Mouse (Mus musculus): Measurements from ENCODE around the gene Lhpp. TPM values are rescaled to one million over a fixed set of nuclear protein-coding genes. Genes with fewer than 3 reads are reported as not detected.
A peak's percentile ranks its signal among the peaks of the same experiment; 100 is the strongest.
"Not testable (repeated sequence)": the region's sequence is repeated elsewhere in the genome, so short reads cannot be mapped to it uniquely, and the experiment has no call there.

Gene Lhpp
- polyA plus RNA-seq, 1 experiment from 2014 or later = 35.9 TPM

DNA sequence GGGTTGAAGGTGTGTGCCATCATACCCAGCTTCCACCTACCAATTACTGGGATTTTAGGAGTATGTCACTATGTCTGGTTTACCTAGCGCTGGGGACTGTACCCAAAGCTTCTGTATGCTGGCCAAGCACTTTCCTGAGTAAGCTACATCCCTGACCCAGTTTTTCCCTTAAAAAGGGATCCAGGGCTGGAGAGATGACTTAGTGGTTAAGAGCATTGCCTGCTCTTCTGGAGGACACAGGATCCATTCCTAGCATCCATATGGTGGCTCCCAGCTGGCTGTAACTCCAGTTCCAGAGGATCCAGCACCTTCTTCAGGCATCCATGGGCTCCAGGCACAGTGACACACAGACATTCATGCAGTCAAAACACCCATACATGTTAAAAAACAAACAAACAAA is 36.1 kb downstream of the Lhpp start:
- no peak overlapping the region for H3K27ac ChIP-seq (replicated peaks; ENCODE audit: low read depth, low read length)
- H3K4me3 ChIP-seq (replicated peaks; ENCODE audit: low read depth, low read length) = no peak overlapping the region
- H3K4me1 ChIP-seq (ENCODE audit: control insufficient read depth, insufficient read depth, low read length) = no peaks in the 10 kb centered on the region
- H3K4me2 ChIP-seq (ENCODE audit: low read length) = no peak overlapping the region
- DNase-seq (no peak), ATAC-seq (ENCODE audit: low FRiP score, low TSS enrichment) (no peak)
- peaks cover 2% of the 10 kb centered on the region; the same call in 1 of the 2 replicates for H3K36me3 ChIP-seq (ENCODE audit: control insufficient read depth, insufficient read depth, low read length)
- 100% methylated on average over 1 of the region's 1 CpGs for WGBS
- H3K9me3 ChIP-seq (ENCODE audit: control insufficient read depth, low read length) = no peaks in the 10 kb centered on the region
- no peaks in the 10 kb centered on the region for H3K27me3 ChIP-seq (ENCODE audit: control insufficient read depth, insufficient read depth, low read length)
- H3K9ac ChIP-seq (replicated peaks; ENCODE audit: low read length) = no peak overlapping the region

DNA sequence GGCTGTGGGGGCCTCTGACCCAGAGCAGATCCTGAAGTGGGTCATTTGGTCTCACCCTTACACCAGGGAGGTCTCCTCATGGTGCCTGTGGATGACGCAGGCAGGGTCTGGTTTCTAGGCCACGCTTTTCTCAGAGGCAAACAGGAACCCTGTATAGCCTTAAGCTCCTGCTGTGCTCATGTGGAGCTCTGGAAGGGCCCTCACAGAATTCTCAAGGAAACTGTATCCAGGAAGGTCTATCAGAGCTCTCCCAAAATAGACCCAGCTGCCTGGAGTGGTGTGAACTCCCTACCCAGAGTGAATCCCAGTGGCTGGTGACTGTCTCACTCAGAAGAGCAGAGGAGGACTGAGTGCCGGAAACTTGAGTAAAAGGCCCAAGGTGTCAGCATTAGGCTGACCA is 44.0 kb downstream of the Lhpp start:
- H3K4me2 ChIP-seq (ENCODE audit: low read length) = no peak overlapping the region
- H3K36me3 ChIP-seq (ENCODE audit: control insufficient read depth, insufficient read depth, low read length) = no peaks in the 10 kb centered on the region
- H3K9ac ChIP-seq (replicated peaks; ENCODE audit: low read length) = no peak overlapping the region
- H3K4me1 ChIP-seq (ENCODE audit: control insufficient read depth, insufficient read depth, low read length) = no peaks in the 10 kb centered on the region; the same call in 1 of the 2 replicates
- H3K9me3 ChIP-seq (ENCODE audit: control insufficient read depth, low read length) = no peaks in the 10 kb centered on the region
- H3K4me3 ChIP-seq (replicated peaks; ENCODE audit: low read depth, low read length) = no peak overlapping the region
- 83% methylated on average over 3 of the region's 3 CpGs for WGBS
- H3K27ac ChIP-seq (replicated peaks; ENCODE audit: low read depth, low read length) = no peak overlapping the region
- H3K27me3 ChIP-seq (ENCODE audit: control insufficient read depth, insufficient read depth, low read length) = no peaks in the 10 kb centered on the region
- no peak for ATAC-seq (ENCODE audit: low FRiP score, low TSS enrichment)
- DNase-seq = no peak

DNA sequence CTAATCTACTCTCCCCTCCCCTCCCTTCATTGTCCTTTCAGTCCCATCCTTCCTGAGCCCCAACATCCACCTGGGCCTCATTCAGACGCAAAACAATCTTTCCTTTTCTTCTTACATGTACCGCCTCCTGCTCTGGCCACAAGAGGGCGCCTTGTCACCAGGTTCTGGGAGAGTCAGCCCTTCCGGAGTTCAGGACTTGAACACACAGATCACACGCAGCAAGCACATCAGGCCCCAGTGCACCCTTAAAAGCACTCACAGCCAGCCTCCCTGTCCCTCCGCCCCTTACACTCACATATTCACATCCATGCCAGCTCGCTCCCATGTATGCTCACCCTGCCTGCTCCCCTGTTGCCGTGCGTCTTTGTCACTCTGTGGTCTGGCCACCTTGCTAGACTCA is 45.6 kb downstream of the Lhpp start:
- WGBS = 16% methylated on average over 9 of the region's 9 CpGs
- Histone ChIP-seq H3K27me3 (ENCODE audit: control insufficient read depth, insufficient read depth, low read length) (no peaks in the 10 kb centered on the region), H3K4me1 (ENCODE audit: control insufficient read depth, insufficient read depth, low read length) (no peaks in the 10 kb centered on the region; the same call in 1 of the 2 replicates), H3K4me3 (replicated peaks; ENCODE audit: low read depth, low read length) (no peak overlapping the region), H3K36me3 (ENCODE audit: control insufficient read depth, insufficient read depth, low read length) (no peaks in the 10 kb centered on the region), H3K9ac (replicated peaks; ENCODE audit: low read length) (no peak overlapping the region), H3K4me2 (ENCODE audit: low read length) (no peak overlapping the region), H3K27ac (replicated peaks; ENCODE audit: low read depth, low read length) (no peak overlapping the region), H3K9me3 (ENCODE audit: control insufficient read depth, low read length) (no peaks in the 10 kb centered on the region)
- DNase-seq (peak; percentile 95), ATAC-seq (ENCODE audit: low FRiP score, low TSS enrichment) (peak; percentile 65)

DNA sequence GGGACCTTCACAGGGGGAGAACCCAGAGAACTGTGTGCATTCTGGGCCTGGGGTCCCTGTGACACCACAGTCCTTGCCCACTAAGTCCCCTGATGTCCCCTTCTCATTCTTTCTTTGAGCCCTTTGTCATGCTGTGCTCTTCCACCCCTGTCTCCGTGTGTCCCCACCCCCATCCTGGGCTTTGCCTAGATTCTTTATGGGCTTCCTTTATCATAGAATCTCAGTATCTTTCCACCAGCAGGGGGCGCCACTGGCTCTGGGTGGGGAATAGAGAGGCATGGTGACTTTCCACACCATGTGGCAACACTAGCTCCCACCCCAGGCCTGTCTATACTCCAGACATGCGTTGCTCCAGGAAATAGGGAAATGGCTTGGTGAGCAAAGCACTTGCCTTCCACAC is 46.1 kb downstream of the Lhpp start:
- H3K36me3 ChIP-seq (ENCODE audit: control insufficient read depth, insufficient read depth, low read length) = no peaks in the 10 kb centered on the region
- H3K4me1 ChIP-seq (ENCODE audit: control insufficient read depth, insufficient read depth, low read length) = no peaks in the 10 kb centered on the region; the same call in 1 of the 2 replicates
- no peaks in the 10 kb centered on the region for H3K9me3 ChIP-seq (ENCODE audit: control insufficient read depth, low read length)
- H3K4me2 ChIP-seq (ENCODE audit: low read length) = no peak overlapping the region
- no peak overlapping the region for H3K4me3 ChIP-seq (replicated peaks; ENCODE audit: low read depth, low read length)
- H3K9ac ChIP-seq (replicated peaks; ENCODE audit: low read length) = no peak overlapping the region
- no peak overlapping the region for H3K27ac ChIP-seq (replicated peaks; ENCODE audit: low read depth, low read length)
- ATAC-seq (ENCODE audit: low FRiP score, low TSS enrichment) (peak; percentile 41; the same call in 1 of the 2 replicates), DNase-seq (peak; percentile 88)
- H3K27me3 ChIP-seq (ENCODE audit: control insufficient read depth, insufficient read depth, low read length) = no peaks in the 10 kb centered on the region
- 4% methylated on average over 3 of the region's 3 CpGs for WGBS

DNA sequence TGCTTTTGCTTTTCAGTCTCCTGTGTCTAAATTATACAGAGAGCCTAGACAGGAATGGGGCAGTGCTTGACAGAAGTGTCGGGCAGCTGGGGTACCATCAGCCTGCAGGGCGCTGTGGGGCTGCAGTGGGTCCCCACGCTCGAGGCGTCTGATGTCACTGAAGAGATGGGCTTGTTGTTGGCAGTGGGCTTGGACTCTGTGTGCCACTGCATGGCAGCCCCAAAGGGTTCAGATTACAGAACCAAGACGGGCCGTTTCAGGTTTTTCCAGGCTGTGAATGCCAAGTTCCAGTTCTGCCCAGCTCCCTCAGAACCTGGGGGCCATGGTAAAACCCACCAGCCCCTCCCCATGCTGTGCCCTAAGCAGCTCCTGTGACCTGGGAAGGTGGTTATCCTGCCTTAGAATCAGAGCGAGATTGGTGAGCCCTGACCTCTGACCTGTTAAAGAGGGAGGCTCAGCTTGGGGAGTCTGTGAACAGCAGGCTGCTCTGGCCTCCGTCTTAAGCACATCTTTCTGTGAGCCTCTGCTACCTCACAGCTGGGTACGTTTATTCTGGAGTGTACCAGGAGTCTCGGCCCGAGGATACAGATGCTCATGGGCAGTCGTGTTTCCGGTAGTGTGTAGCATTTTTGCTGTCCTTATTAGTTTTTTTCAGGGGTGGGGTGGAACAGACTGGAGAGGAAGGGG is 47.1 kb downstream of the Lhpp start:
- Histone ChIP-seq H3K36me3 (ENCODE audit: control insufficient read depth, insufficient read depth, low read length) (no peaks in the 10 kb centered on the region), H3K4me3 (replicated peaks; ENCODE audit: low read depth, low read length) (no peak overlapping the region), H3K27me3 (ENCODE audit: control insufficient read depth, insufficient read depth, low read length) (no peaks in the 10 kb centered on the region), H3K4me1 (ENCODE audit: control insufficient read depth, insufficient read depth, low read length) (no peaks in the 10 kb centered on the region; the same call in 1 of the 2 replicates), H3K4me2 (ENCODE audit: low read length) (no peak overlapping the region), H3K9me3 (ENCODE audit: control insufficient read depth, low read length) (no peaks in the 10 kb centered on the region), H3K27ac (replicated peaks; ENCODE audit: low read depth, low read length) (no peak overlapping the region), H3K9ac (replicated peaks; ENCODE audit: low read length) (no peak overlapping the region)
- no peak for ATAC-seq (ENCODE audit: low FRiP score, low TSS enrichment)
- DNase-seq = peak; percentile 12
- 41% methylated on average over 14 of the region's 14 CpGs for WGBS

DNA sequence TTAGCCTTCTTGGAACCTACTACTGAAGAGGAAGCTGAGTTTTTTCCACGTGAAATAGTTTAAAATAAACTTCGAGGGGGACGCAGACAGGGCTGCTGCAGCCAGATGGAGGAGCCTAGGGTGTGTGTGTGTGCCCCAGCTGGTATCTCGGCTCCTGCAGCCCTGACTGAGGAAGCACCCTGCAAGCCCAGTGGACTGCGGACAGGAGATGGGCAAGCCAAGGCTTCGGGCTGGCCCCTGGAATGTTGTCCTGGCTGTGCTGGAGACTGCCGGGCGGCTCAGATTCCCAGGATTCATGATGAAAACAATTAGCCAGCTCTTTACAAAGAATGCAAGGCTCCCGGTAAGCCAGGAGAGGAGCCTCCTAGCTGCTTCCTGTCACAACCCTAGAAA is 47.6 kb downstream of the Lhpp start:
- DNase-seq (peak; percentile 21), ATAC-seq (ENCODE audit: low FRiP score, low TSS enrichment) (no peak)
- Histone ChIP-seq H3K27me3 (ENCODE audit: control insufficient read depth, insufficient read depth, low read length) (no peaks in the 10 kb centered on the region), H3K36me3 (ENCODE audit: control insufficient read depth, insufficient read depth, low read length) (no peaks in the 10 kb centered on the region), H3K27ac (replicated peaks; ENCODE audit: low read depth, low read length) (no peak overlapping the region), H3K4me3 (replicated peaks; ENCODE audit: low read depth, low read length) (no peak overlapping the region), H3K9me3 (ENCODE audit: control insufficient read depth, low read length) (no peaks in the 10 kb centered on the region), H3K9ac (replicated peaks; ENCODE audit: low read length) (no peak overlapping the region), H3K4me2 (ENCODE audit: low read length) (no peak overlapping the region), H3K4me1 (ENCODE audit: control insufficient read depth, insufficient read depth, low read length) (no peaks in the 10 kb centered on the region; the same call in 1 of the 2 replicates)
- WGBS = 24% methylated on average over 9 of the region's 9 CpGs

DNA sequence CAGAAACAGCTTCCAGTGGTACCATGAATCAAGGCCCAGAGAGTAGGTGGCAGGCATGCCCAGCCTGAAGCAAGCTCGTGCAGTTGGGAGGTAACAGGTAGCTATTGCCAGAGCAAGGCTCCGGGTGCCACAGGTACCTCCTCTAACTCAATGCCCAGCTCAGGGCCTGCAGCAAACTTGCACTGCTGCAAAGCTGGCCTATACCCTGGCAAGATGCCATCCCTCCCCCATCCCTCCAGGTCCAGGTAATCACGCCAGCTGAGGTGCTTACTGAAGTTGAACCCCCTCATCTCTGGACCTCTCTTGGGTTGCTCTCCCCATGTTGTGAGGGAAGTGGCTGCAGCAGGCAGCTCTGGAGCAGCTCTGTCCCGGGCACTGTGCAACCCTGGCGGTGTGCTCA is 48.2 kb downstream of the Lhpp start:
- 84% methylated on average over 5 of the region's 5 CpGs for WGBS
- H3K4me1 ChIP-seq (ENCODE audit: control insufficient read depth, insufficient read depth, low read length) = no peaks in the 10 kb centered on the region; the same call in 1 of the 2 replicates

DNA sequence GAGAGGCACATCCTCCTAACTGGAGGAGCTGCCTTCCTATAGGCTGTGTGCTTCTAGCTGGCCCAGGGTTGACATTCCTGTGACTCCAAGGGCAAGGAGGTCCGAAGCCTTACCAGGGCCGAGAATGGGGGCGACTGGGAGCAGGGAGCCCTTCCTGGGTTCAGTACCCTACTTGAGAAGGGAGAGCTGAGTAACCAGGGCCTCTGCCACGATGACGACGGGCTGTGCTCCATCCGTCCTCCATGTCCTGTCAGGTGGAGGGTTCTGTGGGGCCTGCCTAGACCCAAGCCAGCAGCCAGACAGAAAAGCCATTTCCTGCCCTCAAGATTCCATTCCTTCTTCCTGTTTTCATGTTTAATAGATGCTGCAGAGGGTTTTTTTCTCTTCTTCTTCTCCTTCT is 49.2 kb downstream of the Lhpp start:
- 83% methylated on average over 7 of the region's 7 CpGs for WGBS
- no peaks in the 10 kb centered on the region for H3K27me3 ChIP-seq (ENCODE audit: control insufficient read depth, insufficient read depth, low read length)
- H3K36me3 ChIP-seq (ENCODE audit: control insufficient read depth, insufficient read depth, low read length) = no peaks in the 10 kb centered on the region
- no peaks in the 10 kb centered on the region; the same call in 1 of the 2 replicates for H3K4me1 ChIP-seq (ENCODE audit: control insufficient read depth, insufficient read depth, low read length)
- no peak overlapping the region for H3K4me3 ChIP-seq (replicated peaks; ENCODE audit: low read depth, low read length)
- no peak for ATAC-seq (ENCODE audit: low FRiP score, low TSS enrichment)
- H3K27ac ChIP-seq (replicated peaks; ENCODE audit: low read depth, low read length) = no peak overlapping the region
- H3K9ac ChIP-seq (replicated peaks; ENCODE audit: low read length) = no peak overlapping the region
- H3K4me2 ChIP-seq (ENCODE audit: low read length) = no peak overlapping the region
- DNase-seq = no peak
- H3K9me3 ChIP-seq (ENCODE audit: control insufficient read depth, low read length) = no peaks in the 10 kb centered on the region

More for the DNA sequence above, 48.2 kb downstream of the Lhpp start:
- DNase-seq (no peak), ATAC-seq (ENCODE audit: low FRiP score, low TSS enrichment) (no peak)
- no peaks in the 10 kb centered on the region for H3K36me3 ChIP-seq (ENCODE audit: control insufficient read depth, insufficient read depth, low read length)
- no peak overlapping the region for H3K9ac ChIP-seq (replicated peaks; ENCODE audit: low read length)
- H3K27ac ChIP-seq (replicated peaks; ENCODE audit: low read depth, low read length) = no peak overlapping the region
- H3K27me3 ChIP-seq (ENCODE audit: control insufficient read depth, insufficient read depth, low read length) = no peaks in the 10 kb centered on the region
- H3K4me2 ChIP-seq (ENCODE audit: low read length) = no peak overlapping the region
- no peak overlapping the region for H3K4me3 ChIP-seq (replicated peaks; ENCODE audit: low read depth, low read length)
- no peaks in the 10 kb centered on the region for H3K9me3 ChIP-seq (ENCODE audit: control insufficient read depth, low read length)

DNA sequence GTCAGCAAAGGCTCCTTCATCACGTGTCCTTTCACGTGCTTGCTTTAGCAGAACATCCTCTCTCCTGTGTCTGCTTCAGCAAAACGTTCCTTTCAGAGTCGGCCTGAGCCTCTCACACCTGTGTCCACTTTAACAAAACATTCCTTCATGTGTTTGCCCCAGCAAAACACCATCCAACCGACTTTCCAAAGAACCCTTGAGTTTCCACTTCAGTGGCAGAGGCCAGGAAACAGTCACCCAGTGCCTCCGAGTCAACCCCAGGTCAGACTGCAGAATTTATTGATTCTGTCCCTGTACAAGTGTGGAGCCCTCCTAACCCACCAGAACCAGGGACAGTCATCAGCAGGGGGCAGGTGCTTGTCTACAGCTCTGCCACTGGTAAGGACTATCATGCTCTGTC is 52.4 kb downstream of the Lhpp start:
- not testable (repeated sequence) for H3K27me3 ChIP-seq (ENCODE audit: control insufficient read depth, insufficient read depth, low read length); H3K9ac ChIP-seq (replicated peaks; ENCODE audit: low read length); H3K4me2 ChIP-seq (ENCODE audit: low read length); DNase-seq; H3K27ac ChIP-seq (replicated peaks; ENCODE audit: low read depth, low read length); H3K9me3 ChIP-seq (ENCODE audit: control insufficient read depth, low read length); H3K36me3 ChIP-seq (ENCODE audit: control insufficient read depth, insufficient read depth, low read length); H3K4me3 ChIP-seq (replicated peaks; ENCODE audit: low read depth, low read length); H3K4me1 ChIP-seq (ENCODE audit: control insufficient read depth, insufficient read depth, low read length); ATAC-seq (ENCODE audit: low FRiP score, low TSS enrichment)
- WGBS = 83% methylated on average over 6 of the region's 6 CpGs
